Mouse (Mus musculus): ENCODE data around the gene Dctd.

The Dctd gene

DNA sequence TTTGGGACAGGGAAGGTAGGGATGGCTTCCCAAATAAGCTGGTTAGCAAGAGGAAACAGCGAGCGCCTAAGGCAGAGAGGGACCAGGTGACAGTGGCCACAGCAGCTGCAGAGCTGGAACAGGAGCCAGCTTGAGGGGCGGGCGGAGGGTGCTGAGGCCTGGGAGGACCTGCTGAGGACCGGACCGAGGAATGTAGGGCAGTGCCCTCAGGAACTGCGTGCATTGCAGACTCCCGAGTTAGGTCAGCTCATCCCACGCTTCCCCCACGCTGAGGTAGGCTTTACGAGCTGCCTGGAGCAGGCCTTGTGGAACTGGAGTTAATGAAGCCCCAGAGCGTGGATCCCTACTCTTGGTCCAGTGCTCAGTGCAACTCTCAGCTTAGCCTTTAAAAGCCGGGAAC is 28.1 kb downstream of the Dctd start:
- TF ChIP-seq GATA4 (IDR thresholded peaks at IDR 0.05; ENCODE audit: insufficient replicate concordance, low read length): no peak

GRCm38 (mm10) chr8:48130266-48130665 is 31.4 kb downstream of the Dctd start:
- TF ChIP-seq GATA4 (IDR thresholded peaks at IDR 0.05; ENCODE audit: insufficient replicate concordance, low read length): no peak

GRCm38 (mm10) chr8:48133321-48133720 is 34.4 kb downstream of the Dctd start:
- no peak for TF ChIP-seq GATA4 (IDR thresholded peaks at IDR 0.05; ENCODE audit: insufficient replicate concordance, low read length)

GRCm38 (mm10) chr8:48136804-48137650 is 38.1 kb downstream of the Dctd start:
- TF ChIP-seq GATA4 (IDR thresholded peaks at IDR 0.05; ENCODE audit: insufficient replicate concordance, low read length): no peak

GRCm38 (mm10) chr8:48137651-48137937 is 38.7 kb downstream of the Dctd start:
- TF ChIP-seq GATA4 (IDR thresholded peaks at IDR 0.05; ENCODE audit: insufficient replicate concordance, low read length): no peak

DNA sequence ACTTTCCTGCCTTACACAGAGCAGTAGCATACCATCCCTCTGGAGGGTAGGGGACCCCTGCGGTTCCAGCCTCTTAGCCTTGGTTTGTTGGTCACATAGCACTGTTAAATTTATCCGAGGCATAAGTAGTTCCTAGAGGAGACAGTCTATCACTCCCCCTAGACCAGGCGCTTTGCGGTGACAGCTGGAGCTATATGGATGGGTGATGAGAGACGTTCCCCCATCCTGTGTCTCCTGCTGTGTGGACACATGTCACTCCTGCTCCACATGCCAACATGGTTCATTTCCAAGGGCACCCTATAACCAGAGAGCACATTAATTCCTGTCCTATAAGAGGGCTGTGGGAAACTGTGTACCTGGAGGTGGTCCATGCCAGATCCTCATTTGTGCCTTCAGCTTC is 42.1 kb downstream of the Dctd start:
- no peak for TF ChIP-seq GATA4 (IDR thresholded peaks at IDR 0.05; ENCODE audit: insufficient replicate concordance, low read length)

GRCm38 (mm10) chr8:48145766-48146165 is 46.9 kb downstream of the Dctd start:
- no peak for TF ChIP-seq GATA4 (IDR thresholded peaks at IDR 0.05; ENCODE audit: insufficient replicate concordance, low read length)

DNA sequence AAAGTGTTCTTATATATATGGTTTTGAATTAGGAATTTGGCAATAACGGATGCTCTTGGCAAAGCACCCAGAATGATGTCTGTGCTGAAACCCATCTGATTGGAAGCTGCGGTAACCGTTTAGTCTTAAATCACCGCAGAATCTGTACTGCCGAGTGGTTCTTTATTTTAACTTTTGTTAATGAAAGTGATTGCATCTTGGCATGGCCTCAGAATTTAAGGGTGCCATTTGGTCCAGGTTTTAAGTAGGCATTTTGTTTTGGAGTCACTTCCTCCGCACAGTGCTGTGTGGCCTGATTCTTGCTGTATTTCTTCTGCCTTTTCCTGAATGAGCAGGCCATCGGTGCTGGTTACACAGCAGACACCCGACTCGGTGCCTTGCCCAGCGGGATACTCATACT is 47.6 kb downstream of the Dctd start:
- no peak for TF ChIP-seq GATA4 (IDR thresholded peaks at IDR 0.05; ENCODE audit: insufficient replicate concordance, low read length)

GRCm38 (mm10) chr8:48152062-48152738 is 53.3 kb downstream of the Dctd start:
- no peak for TF ChIP-seq GATA4 (IDR thresholded peaks at IDR 0.05; ENCODE audit: insufficient replicate concordance, low read length)

- TF ChIP-seq GATA4 (IDR thresholded peaks at IDR 0.05; ENCODE audit: insufficient replicate concordance, low read length): no peak
Measured at GRCm38 (mm10) chr8:48153360-48154121, 54.6 kb downstream of the Dctd start.

- no peak for TF ChIP-seq GATA4 (IDR thresholded peaks at IDR 0.05; ENCODE audit: insufficient replicate concordance, low read length)
Measured at GRCm38 (mm10) chr8:48157718-48158117, 58.8 kb downstream of the Dctd start.

DNA sequence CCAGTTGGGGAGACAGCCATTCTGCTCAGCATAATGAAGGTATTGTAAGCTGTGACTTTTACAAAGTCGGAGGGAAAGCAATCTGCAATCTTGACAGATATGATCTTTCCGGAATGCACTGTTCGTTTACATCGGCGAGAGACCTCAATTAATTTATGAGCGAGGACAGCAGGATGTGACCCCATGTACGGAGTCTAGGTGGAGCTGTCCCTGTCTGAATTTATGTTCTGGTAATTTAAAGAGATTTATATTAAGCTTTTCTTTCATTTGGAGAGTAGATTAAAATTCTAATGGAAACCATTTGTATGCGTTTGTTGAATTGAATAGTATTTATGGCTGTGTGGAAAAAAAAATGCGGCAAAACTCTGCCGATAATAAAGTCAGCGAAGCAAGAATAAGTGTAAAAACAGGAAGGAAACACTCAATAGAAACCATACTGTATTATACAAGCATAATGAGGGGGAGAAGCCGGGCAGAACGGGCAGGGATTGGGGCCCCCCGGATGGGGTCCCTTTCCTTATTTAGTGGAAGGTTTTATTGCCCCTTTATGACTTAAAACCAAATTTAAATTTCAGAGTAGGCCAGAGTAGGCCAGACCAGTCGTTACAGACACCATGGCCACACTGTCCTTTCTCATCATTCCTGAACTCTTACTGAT is 59.8 kb downstream of the Dctd start:
- no peak for TF ChIP-seq GATA4 (IDR thresholded peaks at IDR 0.05; ENCODE audit: insufficient replicate concordance, low read length)

DNA sequence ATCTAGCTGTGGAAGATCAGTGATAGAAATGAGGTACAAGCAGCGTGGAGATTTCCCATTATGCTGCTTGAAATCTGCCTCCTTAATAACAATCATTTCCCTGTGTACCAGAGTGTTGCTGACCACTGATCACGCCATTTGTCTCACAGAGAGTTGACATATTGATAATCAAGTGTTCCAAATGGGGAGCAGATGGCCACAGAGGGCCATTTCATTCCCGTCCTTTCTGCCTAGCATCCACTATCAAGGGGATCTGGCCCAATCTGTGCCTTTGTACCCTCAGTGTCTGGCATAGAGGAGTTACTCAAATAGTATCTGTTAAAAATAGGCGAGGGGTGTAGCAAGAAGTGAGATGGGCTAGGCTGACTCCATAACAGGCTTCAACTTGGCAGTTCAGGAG is 78.5 kb downstream of the Dctd start:
- no peak for TF ChIP-seq GATA4 (IDR thresholded peaks at IDR 0.05; ENCODE audit: insufficient replicate concordance, low read length)

GRCm38 (mm10) chr8:48177876-48178275 is 79.0 kb downstream of the Dctd start:
- no peak for TF ChIP-seq GATA4 (IDR thresholded peaks at IDR 0.05; ENCODE audit: insufficient replicate concordance, low read length)

GRCm38 (mm10) chr8:48178993-48179392 is 80.1 kb downstream of the Dctd start:
- TF ChIP-seq GATA4 (IDR thresholded peaks at IDR 0.05; ENCODE audit: insufficient replicate concordance, low read length): no peak
